Mouse (Mus musculus) liver, embryonic 14.5 days (tissue): Measurements from ENCODE around the gene Bex6. TPM values are rescaled to one million over a fixed set of nuclear protein-coding genes. Genes with fewer than 3 reads are reported as not detected.

Experiments used
- ATAC-seq: fragments of 200-750 bp; cut with Nextera tagmentation; 2 replicates; pipeline ENCODE4 v1.8.0; 2017; ENCODE audit warnings: moderate number of reproducible peaks, mild to moderate bottlenecking, moderate library complexity; ENCODE audit not compliant: insufficient read depth
- DNase-seq, 3 experiments: peaks; one replicate each; pipeline ENCODE4 v3.0.0-alpha.2; 2012 to 2013; ENCODE audit warnings: low read depth in 3 of 3, low spot score in 3 of 3
- H3K27ac ChIP-seq: fragments of 300-500 bp; sonication (generic); 2 replicates; pipeline ENCODE4 v1.5.1; 2014; ENCODE audit warnings: moderate library complexity, mild to moderate bottlenecking, control low read depth, inconsistent platforms
- H3K27me3 ChIP-seq: fragments of 300-500 bp; sonication (generic); 2 replicates; pipeline ENCODE4 v1.6.1; 2014; ENCODE audit warnings: mild to moderate bottlenecking, low read length, moderate library complexity; ENCODE audit not compliant: control insufficient read depth, insufficient read depth
- H3K36me3 ChIP-seq: fragments of 300-500 bp; sonication (generic); replicated peaks from 2 replicates; pipeline ENCODE4 v1.6.1; 2014; ENCODE audit warnings: low read depth; ENCODE audit not compliant: control insufficient read depth, insufficient read depth
- H3K4me1 ChIP-seq, 2 experiments: fragments of 200-500 bp in 1 of 2; fragments of 300-500 bp in 1 of 2; sonication (generic) in 1 of 2; replicated peaks; 2 replicates each; pipeline ENCODE4 v1.6.1; 2012 to 2014; ENCODE audit warnings: antibody characterized with exemption in 1 of 2, inconsistent platforms in 1 of 2, low read length in 1 of 2; ENCODE audit not compliant: control insufficient read depth in 2 of 2, insufficient read depth in 2 of 2
- H3K4me2 ChIP-seq: fragments of 300-500 bp; sonication (generic); 2 replicates; pipeline ENCODE4 v1.6.1; 2014; ENCODE audit warnings: low read depth, mild to moderate bottlenecking, control low read depth, moderate library complexity
- H3K4me3 ChIP-seq, 2 experiments: fragments of 200-500 bp in 1 of 2; fragments of 300-500 bp in 1 of 2; sonication (generic) in 1 of 2; 2 replicates each; pipeline ENCODE4 v1.5.1; 2012 to 2014; ENCODE audit warnings: low read depth in 2 of 2, low read length in 2 of 2, mild to moderate bottlenecking in 2 of 2, control low read depth in 1 of 2, inconsistent platforms in 1 of 2, moderate library complexity in 1 of 2; ENCODE audit not compliant: insufficient read depth in 1 of 2
- H3K9ac ChIP-seq: fragments of 300-500 bp; sonication (generic); replicated peaks from 2 replicates; pipeline ENCODE4 v1.6.1; 2014; ENCODE audit warnings: mild to moderate bottlenecking, control low read depth, moderate library complexity
- H3K9me3 ChIP-seq: fragments of 300-500 bp; sonication (generic); 2 replicates; pipeline ENCODE4 v1.6.1; 2016; ENCODE audit warnings: low read length, mixed read lengths; ENCODE audit not compliant: control insufficient read depth
- CTCF ChIP-seq: IDR thresholded peaks from 2 replicates; pipeline ENCODE4 v1.5.1; 2016; ENCODE audit warnings: antibody characterized with exemption, low read depth, control low read depth
- EP300 ChIP-seq: IDR thresholded peaks from 2 replicates; pipeline ENCODE4 v1.6.1; 2016; ENCODE audit warnings: antibody characterized with exemption, low read depth
- WGBS: fragments of 180-500 bp; shearing (Covaris S2); extraction: QIAGEN DNeasy Blood & Tissue Kit; methylation state at CpG from one replicate; pipeline ENCODE4 v1.1.7; 2014; ENCODE audit not compliant: insufficient replicate concordance; 5-methylcytosine and 5-hydroxymethylcytosine counted together
- polyA plus RNA-seq, 2 experiments: library from polyadenylated mRNA; depleted of rRNA in 1 of 2; stranded (reverse) in 1 of 2; unstranded in 1 of 2; fragments of >200 nt; fragmentation: Nextera tagmentation in 1 of 2; extraction: Ambion mirVana in 1 of 2; gene quantifications; 2 replicates each; pipeline versions ENCODE4 v1.2.1 to v1.2.3; 2012 to 2014

Bex6 gene
- polyA plus RNA-seq, 2 experiments = 0.70 to 0.90 TPM

DNA sequence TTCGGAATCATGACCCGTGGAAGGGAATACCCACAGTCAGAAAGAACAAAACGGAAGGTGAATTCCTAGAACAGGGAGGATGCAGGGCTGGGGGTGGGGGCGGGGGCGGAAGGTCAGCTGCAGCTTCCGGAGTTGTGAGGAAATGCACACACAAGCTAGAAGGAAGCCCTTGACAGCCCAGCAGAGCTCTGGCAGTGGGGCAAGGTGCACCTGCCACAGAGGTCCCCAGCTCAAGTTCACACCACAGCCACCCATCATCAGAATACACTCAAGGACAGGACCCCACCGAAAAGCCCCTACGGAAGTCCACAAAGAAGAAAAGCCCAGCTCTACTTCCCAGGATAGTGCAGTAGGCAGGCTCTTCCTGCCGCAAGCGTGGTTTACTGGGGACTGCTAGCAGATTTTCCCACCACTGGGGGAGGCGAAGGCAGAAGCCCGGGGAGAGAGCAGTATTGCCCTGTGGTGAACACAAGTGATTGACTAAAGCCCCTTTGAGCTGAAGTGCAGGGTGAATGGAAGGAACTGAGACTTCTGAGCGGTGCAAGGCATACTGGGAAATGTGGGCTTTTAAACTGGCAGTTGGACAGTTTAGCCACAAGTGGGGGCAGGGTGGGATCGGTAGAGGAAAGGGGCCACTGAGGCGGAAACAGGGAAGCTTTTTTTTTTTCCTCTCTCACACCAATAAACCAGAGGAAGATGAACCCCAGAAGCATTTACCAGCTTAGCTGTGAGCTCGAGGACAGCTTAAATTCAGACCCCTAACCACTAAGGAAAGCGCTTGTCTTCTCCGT is 2.5 kb upstream of the Bex6 start:
- ATAC-seq (peak; percentile 65), DNase-seq (no peak)
- Histone ChIP-seq H3K4me1 (peaks cover 0 to 15% of the 10 kb centered on the region in 2 experiments; a peak in 3 of 4 replicates), H3K9ac (peak overlapping the region; percentile 38), H3K4me2 (peak overlapping the region; percentile 64), H3K27me3 (no peaks in the 10 kb centered on the region), H3K36me3 (no peaks in the 10 kb centered on the region), H3K9me3 (no peaks in the 10 kb centered on the region), H3K4me3 (peak overlapping the region; percentile 29 to 45), H3K27ac (peak overlapping the region; percentile 56)
- 6% methylated on average over 18 of the region's 18 CpGs for WGBS
- TF ChIP-seq CTCF (no peak), EP300 (peak; percentile 56)

DNA sequence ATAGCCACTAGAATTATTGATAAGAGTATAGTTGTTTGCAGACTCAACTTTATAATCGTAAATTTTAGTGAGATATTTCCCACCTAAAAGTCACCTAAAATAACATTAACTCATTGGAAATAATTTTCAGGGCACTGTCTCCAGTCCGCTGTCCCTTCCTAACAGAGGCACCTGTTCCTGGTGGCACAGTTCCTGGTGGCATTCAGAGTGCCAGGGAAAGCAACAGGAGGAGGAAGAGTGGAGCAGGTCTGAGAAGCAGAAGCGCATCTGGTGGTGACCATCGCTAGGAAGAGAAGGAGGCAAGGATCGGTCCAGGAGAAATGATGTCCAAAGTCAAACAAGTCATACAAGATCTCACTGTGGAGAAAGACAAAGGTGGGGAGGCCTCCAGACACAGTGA is 6.4 kb downstream of the Bex6 start:
- no peak overlapping the region for H3K4me2 ChIP-seq
- TF ChIP-seq CTCF = no peak
- no peak for TF ChIP-seq EP300
- H3K9ac ChIP-seq = no peak overlapping the region
- ATAC-seq = no peak
- H3K9me3 ChIP-seq = no peaks in the 10 kb centered on the region
- H3K4me1 ChIP-seq = peaks cover 0 to 3% of the 10 kb centered on the region in 2 experiments; a peak in 2 of 4 replicates
- no peak for DNase-seq
- H3K36me3 ChIP-seq = no peaks in the 10 kb centered on the region
- no peaks in the 10 kb centered on the region for H3K27me3 ChIP-seq
- WGBS = 79% methylated on average over 5 of the region's 5 CpGs
- H3K27ac ChIP-seq = no peak overlapping the region
- no peak overlapping the region for H3K4me3 ChIP-seq

DNA sequence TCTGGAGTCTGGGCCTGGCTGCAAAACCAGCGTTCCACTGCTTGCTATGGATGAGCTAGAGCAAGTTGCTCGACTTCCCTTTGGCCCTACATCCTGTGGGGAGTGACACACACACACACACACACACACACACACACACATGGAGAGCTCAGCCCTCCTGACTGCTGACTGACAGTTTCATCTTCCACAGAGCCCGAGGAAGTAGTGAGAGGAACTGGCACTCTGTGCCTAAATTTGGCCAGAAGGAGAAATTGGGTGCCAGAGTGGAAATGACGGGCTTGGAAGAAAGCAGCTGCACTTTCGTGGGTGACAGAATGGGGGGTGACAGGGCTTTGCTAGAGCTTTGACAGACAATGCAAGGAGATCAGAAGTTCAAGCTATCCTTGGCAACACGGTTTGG is 9.5 kb downstream of the Bex6 start:
- H3K27ac ChIP-seq = no peak overlapping the region
- WGBS = 18% methylated on average over 6 of the region's 6 CpGs
- no peaks in the 10 kb centered on the region for H3K9me3 ChIP-seq
- H3K4me2 ChIP-seq = peak overlapping the region; percentile 49; the same call in 1 of the 2 replicates
- no peaks in the 10 kb centered on the region for H3K27me3 ChIP-seq
- peaks cover 0 to 3% of the 10 kb centered on the region in 2 experiments; a peak in 2 of 4 replicates for H3K4me1 ChIP-seq
- H3K4me3 ChIP-seq = no peak overlapping the region
- H3K36me3 ChIP-seq = no peaks in the 10 kb centered on the region
- no peak for TF ChIP-seq EP300
- ATAC-seq = no peak
- DNase-seq = no peak
- no peak overlapping the region for H3K9ac ChIP-seq

DNA sequence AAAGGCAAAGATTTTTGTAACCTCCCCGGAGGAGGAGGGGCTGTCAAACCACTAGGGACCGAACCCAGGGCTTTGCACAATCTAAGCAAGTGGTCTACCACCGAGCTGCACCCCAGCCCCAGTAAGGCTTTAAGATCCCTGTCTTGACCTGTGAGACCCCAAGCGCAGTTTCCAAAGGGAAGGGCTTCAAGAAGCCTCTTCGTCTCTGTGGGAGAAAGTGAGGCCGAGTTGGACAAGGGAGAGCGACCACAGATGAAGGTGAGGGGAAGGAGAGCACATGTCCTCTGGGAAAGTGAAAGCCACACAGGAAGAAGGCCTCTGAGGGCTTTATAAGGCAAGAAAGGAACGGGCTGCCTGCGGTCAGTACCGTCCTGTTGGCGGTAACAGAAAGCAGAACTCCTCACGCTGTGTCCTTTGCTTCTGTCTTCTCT is 10.4 kb downstream of the Bex6 start:
- Histone ChIP-seq H3K9ac (peak overlapping the region; percentile 28), H3K9me3 (no peaks in the 10 kb centered on the region), H3K27me3 (no peaks in the 10 kb centered on the region), H3K4me1 (peaks cover 0 to 3% of the 10 kb centered on the region in 2 experiments; a peak in 2 of 4 replicates), H3K27ac (no peak overlapping the region), H3K36me3 (no peaks in the 10 kb centered on the region), H3K4me2 (peak overlapping the region; percentile 49), H3K4me3 (peak overlapping the region in 1 of 2 experiments; percentile 5; a peak in 2 of 4 replicates)
- WGBS = 7% methylated on average over 12 of the region's 12 CpGs
- ATAC-seq (no peak), DNase-seq (peak in 1 of 3 experiments; percentile 33)
- TF ChIP-seq CTCF = no peak
- TF ChIP-seq EP300 = no peak

DNA sequence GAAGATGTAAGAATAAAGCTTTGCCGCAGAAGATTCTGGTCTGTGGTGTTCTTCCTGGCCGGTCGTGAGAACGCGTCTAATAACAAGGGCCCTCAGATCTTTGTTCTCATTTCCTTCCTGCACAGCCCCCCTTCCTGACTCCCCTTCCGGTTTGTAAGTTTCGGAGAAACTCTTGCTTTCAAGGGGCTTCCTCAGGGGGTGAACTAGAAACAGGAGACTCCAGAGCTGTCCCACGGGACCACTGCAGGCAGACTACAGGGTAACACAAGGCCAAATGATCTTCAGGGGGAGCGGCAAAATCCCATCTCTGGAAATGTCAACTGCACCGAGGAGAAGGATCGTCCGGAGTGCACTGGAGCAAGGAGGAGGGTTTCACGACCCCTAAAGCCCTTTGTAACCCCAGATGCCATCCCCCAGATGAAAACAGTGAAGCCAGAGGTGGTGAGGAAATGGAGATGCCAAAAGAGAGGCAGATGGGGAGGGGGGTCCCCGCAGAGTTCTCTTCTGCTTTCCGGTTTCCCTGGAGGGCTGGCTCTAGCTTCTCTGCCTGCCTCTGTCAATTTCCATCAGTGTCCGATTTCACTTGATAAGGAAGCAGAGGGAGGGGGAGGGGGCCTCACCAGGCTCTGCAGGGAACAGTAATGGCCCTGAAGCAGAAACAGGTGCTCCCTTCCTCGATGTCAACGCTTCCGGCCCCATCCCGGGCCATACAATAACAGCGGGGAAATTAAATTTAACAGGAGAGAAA is 20.8 kb downstream of the Bex6 start:
- Histone ChIP-seq H3K4me1 (no peaks in the 10 kb centered on the region), H3K4me2 (peak overlapping the region; percentile 11; the same call in 1 of the 2 replicates), H3K36me3 (no peaks in the 10 kb centered on the region), H3K4me3 (peak overlapping the region; percentile 39 to 56), H3K27me3 (no peaks in the 10 kb centered on the region), H3K27ac (no peak overlapping the region), H3K9ac (peak overlapping the region; percentile 42; the same call in 1 of the 2 replicates), H3K9me3 (no peaks in the 10 kb centered on the region)
- TF ChIP-seq EP300 (no peak), CTCF (no peak)
- no peak for DNase-seq
- ATAC-seq = no peak
- WGBS = 64% methylated on average over 21 of the region's 21 CpGs
